Mouse (Mus musculus) gastrocnemius, adult 2 months (tissue): Measurements from ENCODE around the gene Usp19. TPM values are rescaled to one million over a fixed set of nuclear protein-coding genes. Genes with fewer than 3 reads are reported as not detected.

ENCODE experiments used
- DNase-seq: peaks from one replicate; pipeline ENCODE4 v3.0.0; 2022
- H3K27ac ChIP-seq: fragments of 200-600 bp; 2 replicates; pipeline ENCODE4 v1.8.1; 2022; ENCODE audit warnings: mild to moderate bottlenecking
- H3K4me3 ChIP-seq: fragments of 200-600 bp; 2 replicates; pipeline ENCODE4 v1.8.1; 2022; ENCODE audit warnings: mild to moderate bottlenecking, moderate library complexity
- CTCF ChIP-seq: fragments of 200-600 bp; IDR thresholded peaks from 2 replicates; pipeline ENCODE4 v1.8.1; 2022; ENCODE audit warnings: antibody characterized with exemption, mild to moderate bottlenecking, moderate library complexity
- intact Hi-C: fragments of 180-260 bp; cut with DNase I; formaldehyde crosslinking; loops from one replicate; pipeline ENCODE4 v1.15.1; 2025
- total RNA-seq, 2 experiments: library from RNA; stranded (reverse); gene quantifications; 2 replicates each; pipeline ENCODE4 v1.2.3; 2021

Gene Usp19
- total RNA-seq, 2 experiments from 2014 or later: 124 TPM

GRCm38 (mm10) chr9:108516380-108517251 is 26.2 kb downstream of the Usp19 start, which contains the start of gene Qrich1:
Qrich1 (plus strand) TSS chr9:108516806.
- DNase-seq: peak; percentile 96
- Histone ChIP-seq H3K27ac (peak within 1 kb of the TSS; percentile 98), H3K4me3 (peak within 1 kb of the TSS; percentile 85)
- intact Hi-C loops: loop anchor here (5.0 kb wide), 1 partner anchor 51 kb away; the partner anchor contains the start of genes Dalrd3 and Ndufaf3
- peak; percentile 19; the same call in 1 of the 2 replicates for TF ChIP-seq CTCF

GRCm38 (mm10) chr9:108517253-108517930 is 27.0 kb downstream of the Usp19 start:
- intact Hi-C loops: loop anchor here (5.0 kb wide), 1 partner anchor 50 kb away; the partner anchor contains the start of genes Dalrd3 and Ndufaf3
- Histone ChIP-seq H3K27ac (peak overlapping the region; percentile 98), H3K4me3 (peak overlapping the region; percentile 85)
- TF ChIP-seq CTCF: no peak
- peak; percentile 90 for DNase-seq

- intact Hi-C loops: loop anchor here (5.0 kb wide), 1 partner anchor 49 kb away; the partner anchor contains the start of genes Dalrd3 and Ndufaf3
- Histone ChIP-seq H3K27ac (peak overlapping the region; percentile 98), H3K4me3 (peak overlapping the region; percentile 85)
- TF ChIP-seq CTCF: no peak
- no peak for DNase-seq
Measured at GRCm38 (mm10) chr9:108517931-108518332, 27.5 kb downstream of the Usp19 start.

GRCm38 (mm10) chr9:108521604-108522003 is 31.2 kb downstream of the Usp19 start:
- no peak overlapping the region for H3K27ac ChIP-seq
- H3K4me3 ChIP-seq: no peak overlapping the region
- intact Hi-C loops: no loop called here
- DNase-seq: no peak
- no peak for TF ChIP-seq CTCF

GRCm38 (mm10) chr9:108523341-108523740 is 32.9 kb downstream of the Usp19 start:
- DNase-seq: no peak
- intact Hi-C loops: no loop called here
- H3K27ac ChIP-seq: no peak overlapping the region
- TF ChIP-seq CTCF: no peak
- H3K4me3 ChIP-seq: no peak overlapping the region

GRCm38 (mm10) chr9:108525400-108525799 is 35.0 kb downstream of the Usp19 start:
- Histone ChIP-seq H3K27ac (peak overlapping the region; percentile 6; the same call in 1 of the 2 replicates), H3K4me3 (peak overlapping the region; percentile 17)
- TF ChIP-seq CTCF: no peak
- DNase-seq: no peak
- intact Hi-C loops: loop anchor here (5.0 kb wide), 1 partner anchor 37 kb away; the partner anchor contains the start of gene Impdh2

GRCm38 (mm10) chr9:108530954-108531353 is 40.6 kb downstream of the Usp19 start:
- intact Hi-C loops: no loop called here

GRCm38 (mm10) chr9:108531496-108531895 is 41.1 kb downstream of the Usp19 start:
- intact Hi-C loops: no loop called here
- H3K27ac ChIP-seq: no peak overlapping the region
- no peak overlapping the region for H3K4me3 ChIP-seq
- DNase-seq: no peak
- TF ChIP-seq CTCF: no peak

More at GRCm38 (mm10) chr9:108530954-108531353, 40.6 kb downstream of the Usp19 start:
- no peak for DNase-seq
- Histone ChIP-seq H3K27ac (no peak overlapping the region), H3K4me3 (no peak overlapping the region)
- no peak for TF ChIP-seq CTCF

- TF ChIP-seq CTCF: no peak
- intact Hi-C loops: no loop called here
Measured at GRCm38 (mm10) chr9:108540846-108541245, 50.4 kb downstream of the Usp19 start.

GRCm38 (mm10) chr9:108545986-108546385 is 55.6 kb downstream of the Usp19 start:
- intact Hi-C loops: no loop called here
- Histone ChIP-seq H3K27ac (no peak overlapping the region), H3K4me3 (no peak overlapping the region)
- TF ChIP-seq CTCF: no peak
- no peak for DNase-seq

More at GRCm38 (mm10) chr9:108540846-108541245, 50.4 kb downstream of the Usp19 start:
- no peak for DNase-seq
- no peak overlapping the region for H3K27ac ChIP-seq
- H3K4me3 ChIP-seq: no peak overlapping the region

GRCm38 (mm10) chr9:108546875-108547274 is 56.5 kb downstream of the Usp19 start:
- intact Hi-C loops: no loop called here
- TF ChIP-seq CTCF: no peak
- no peak for DNase-seq
- no peak overlapping the region for H3K27ac ChIP-seq
- H3K4me3 ChIP-seq: no peak overlapping the region

Other genes with a start within 250 kb of the Usp19 start
- gene Dag1, start 226.6 kb upstream of the Usp19 start, total RNA-seq: 100 to 1,000 TPM; 170 to 229 TPM
- 10 to 100 TPM in 1 of 2 experiments, 1 to 10 TPM in 1; 9.3 to 11.9 TPM for gene Nicn1, start 200.2 kb upstream of the Usp19 start, total RNA-seq
- gene Amt, start 193.7 kb upstream of the Usp19 start, total RNA-seq: 1 to 10 TPM; 1.0 to 1.4 TPM
- gene Rhoa, start 184.5 kb upstream of the Usp19 start, total RNA-seq: 100 to 1,000 TPM in 1 of 2 experiments, 10 to 100 TPM in 1; 95.0 to 122 TPM
- gene Tcta, start 184.4 kb upstream of the Usp19 start, total RNA-seq: 10 to 100 TPM; 27.0 to 35.1 TPM
- gene Gpx1, start 151.7 kb upstream of the Usp19 start, total RNA-seq: 10 to 100 TPM; 54.9 to 69.4 TPM
- 10 to 100 TPM; 68.7 to 74.6 TPM for gene Usp4, start 142.7 kb upstream of the Usp19 start, total RNA-seq
- gene 1700102P08Rik, start 97.8 kb upstream of the Usp19 start, total RNA-seq: 1 to 10 TPM in 1 of 2 experiments, under 1 TPM in 1; 0.92 to 1.5 TPM
- gene Ccdc36, start 62.1 kb upstream of the Usp19 start, total RNA-seq: not detected
- gene BC048562, start 54.1 kb upstream of the Usp19 start, total RNA-seq: not detected
- gene Ccdc71, start 30.1 kb upstream of the Usp19 start, total RNA-seq: 10 to 100 TPM; 15.0 to 17.7 TPM
- gene Klhdc8b, start 29.0 kb upstream of the Usp19 start, total RNA-seq: 1 to 10 TPM; 1.7 to 2.5 TPM
- 100 to 1,000 TPM; 104 to 171 TPM for gene Lamb2, start 10.9 kb upstream of the Usp19 start, total RNA-seq
- 10 to 100 TPM; 75.4 to 80.6 TPM for gene Qars, start 17.1 kb downstream of the Usp19 start, total RNA-seq
- gene Qrich1, start 26.2 kb downstream of the Usp19 start, total RNA-seq: 10 to 100 TPM; 53.3 to 58.9 TPM
- 10 to 100 TPM; 59.7 to 67.4 TPM for gene Impdh2, start 69.7 kb downstream of the Usp19 start, total RNA-seq
- gene Ndufaf3, start 76.8 kb downstream of the Usp19 start, total RNA-seq: 10 to 100 TPM; 20.6 to 39.2 TPM
- gene Dalrd3, start 79.3 kb downstream of the Usp19 start, total RNA-seq: 10 to 100 TPM in 1 of 2 experiments, 1 to 10 TPM in 1; 8.0 to 11.3 TPM
- 1 to 10 TPM; 6.7 to 7.3 TPM for gene Wdr6, start 88.1 kb downstream of the Usp19 start, total RNA-seq
- gene P4htm, start 107.1 kb downstream of the Usp19 start, total RNA-seq: 1 to 10 TPM; 3.7 to 3.9 TPM
- 10 to 100 TPM; 61.9 to 83.9 TPM for gene Arih2, start 158.8 kb downstream of the Usp19 start, total RNA-seq
- gene Slc25a20, start 171.5 kb downstream of the Usp19 start, total RNA-seq: 10 to 100 TPM; 55.2 to 96.6 TPM
- 100 to 1,000 TPM; 164 to 181 TPM for gene Prkar2a, start 198.7 kb downstream of the Usp19 start, total RNA-seq